Mouse (Mus musculus) liver, postnatal 0 days (tissue): Measurements from ENCODE around the gene Pnma1.

ENCODE experiments used
- CTCF ChIP-seq: sonication (generic); IDR thresholded peaks from 2 replicates; pipeline ENCODE4 v1.5.1; 2016; ENCODE audit warnings: antibody characterized with exemption, low read depth
- EP300 ChIP-seq: IDR thresholded peaks from 2 replicates; pipeline ENCODE4 v1.6.1; 2016; ENCODE audit warnings: antibody characterized with exemption, low read depth, mild to moderate bottlenecking

DNA sequence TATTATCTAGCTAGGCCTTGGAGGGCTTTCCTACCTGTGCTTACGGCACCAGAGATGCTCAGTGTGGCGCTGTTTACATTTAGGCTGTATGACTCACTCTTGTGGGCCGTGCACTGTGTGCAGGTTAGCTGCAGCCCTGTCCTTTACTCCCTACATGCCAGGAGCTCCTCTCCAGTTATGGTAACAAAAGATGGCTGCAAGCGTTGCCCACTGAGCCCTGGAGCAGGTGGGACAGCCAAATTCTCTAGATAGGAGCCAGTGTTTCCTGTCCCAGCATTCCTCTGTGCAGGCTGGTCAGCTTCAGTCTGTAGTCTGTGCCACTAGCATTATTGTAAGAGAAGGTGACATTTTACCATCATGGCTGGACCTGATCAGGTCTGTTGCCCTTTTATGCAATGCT is 7.0 kb downstream of the Pnma1 start:
- TF ChIP-seq CTCF (no peak), EP300 (no peak)
